Mouse (Mus musculus): ENCODE results near the gene Tnni3k. TPM values are rescaled to one million over a fixed set of nuclear protein-coding genes. Genes with fewer than 3 reads are reported as not detected.

Tnni3k gene
- polyA plus RNA-seq, 1 experiment from 2014 or later: not detected

Other genes starting within 250 kb of the Tnni3k start
- gene Fpgt, start 38.0 kb upstream of the Tnni3k start, polyA plus RNA-seq (2016; fragmentation: Nextera tagmentation; extraction: Ambion mirVana): 12.7 and 13.3 TPM in 2 replicates
- gene Lrriq3, start 38.0 kb upstream of the Tnni3k start, polyA plus RNA-seq (2016; fragmentation: Nextera tagmentation; extraction: Ambion mirVana): 0.89 and 1.1 TPM in 2 replicates

Measured in embryonic facial prominence, embryonic 10.5 days (tissue).